Mouse (Mus musculus): ENCODE measurements at regions not wholly inside any gene's neighbourhood (a gene's known extent, or its start where the extent isn't known, plus 50 kb on each side); places are given as distances from the start of the nearest gene placed in this dataset.
A peak's percentile ranks its signal among the peaks of the same experiment; 100 is the strongest.

- no peak for DNase-seq (ENCODE audit: low read depth in 1 of 2, low spot score in 2 of 2)
Observed at GRCm38 (mm10) chr13:119347988-119348387, 80.4 kb upstream of the Paip1 start.

DNA sequence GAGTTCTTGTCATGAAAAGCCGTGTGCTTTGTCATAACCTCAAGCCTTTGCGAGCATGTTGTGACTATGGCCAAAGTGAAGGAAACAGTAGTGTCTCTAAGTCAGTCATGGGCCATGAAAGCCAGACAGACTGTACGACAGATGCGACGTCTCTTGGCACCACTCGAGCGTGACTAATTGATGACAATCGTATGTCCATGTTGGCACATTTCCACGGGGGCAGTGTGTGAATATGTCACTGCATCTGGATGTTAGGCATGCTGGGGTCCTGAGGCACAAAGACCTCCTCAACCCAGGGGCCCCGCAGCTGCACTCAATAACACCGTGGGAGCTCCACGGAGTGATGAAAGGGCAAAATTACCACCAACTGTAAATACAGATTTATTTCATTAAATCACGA is 77.1 kb upstream of the Paip1 start:
- no peak for DNase-seq (ENCODE audit: low read depth in 1 of 2, low spot score in 2 of 2)

DNA sequence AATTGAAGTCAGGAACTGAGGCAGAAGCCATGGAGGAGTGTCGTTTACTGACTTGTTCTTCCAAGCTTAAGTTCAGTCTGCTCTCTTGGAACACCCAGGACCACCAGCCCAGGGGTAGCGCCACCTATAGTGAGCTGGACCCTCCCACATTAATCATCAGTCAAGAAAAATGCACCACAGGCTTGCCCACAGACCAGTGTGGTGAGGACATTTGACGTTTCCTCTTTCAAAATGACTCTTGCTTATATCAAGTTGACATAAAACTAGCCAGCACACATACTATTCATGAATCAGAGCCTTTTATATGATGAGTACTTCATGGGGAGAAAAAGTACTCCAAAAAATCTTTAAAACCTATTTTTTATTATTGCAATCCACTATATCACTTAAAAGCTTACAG is 69.7 kb upstream of the Paip1 start:
- no peak for DNase-seq (ENCODE audit: low read depth in 1 of 2, low spot score in 2 of 2)

GRCm38 (mm10) chr13:119363379-119363778 is 65.0 kb upstream of the Paip1 start:
- peak in 1 of 2 experiments; percentile 4 for DNase-seq (ENCODE audit: low read depth in 1 of 2, low spot score in 2 of 2)

DNA sequence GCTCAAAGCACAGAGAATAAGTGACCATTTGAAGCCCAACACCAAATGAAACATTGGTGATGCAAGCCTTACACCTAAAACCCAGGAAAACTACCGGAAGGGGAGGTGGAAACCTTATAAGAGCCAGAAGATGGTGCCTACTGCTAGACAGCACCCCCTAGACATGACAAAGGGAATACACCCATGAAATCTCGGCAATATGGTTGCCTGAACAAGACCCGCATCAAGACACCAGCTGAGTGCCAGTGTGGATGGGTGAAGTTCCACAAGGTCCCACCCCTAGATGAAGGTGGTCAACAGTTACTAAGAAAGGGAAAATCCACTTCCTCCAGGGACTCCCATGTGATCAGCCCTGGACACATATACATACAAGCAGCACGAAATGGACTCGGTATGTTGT is 64.2 kb upstream of the Paip1 start:
- no peak for DNase-seq (ENCODE audit: low read depth in 1 of 2, low spot score in 2 of 2)

GRCm38 (mm10) chr13:119367544-119367943 is 60.9 kb upstream of the Paip1 start:
- no peak for DNase-seq (ENCODE audit: low read depth in 1 of 2, low spot score in 2 of 2)

- DNase-seq (ENCODE audit: low read depth in 1 of 2, low spot score in 2 of 2), result peak in 1 of 2 experiments; percentile 44
Observed at GRCm38 (mm10) chr13:119378404-119379037, 49.9 kb upstream of the Paip1 start.

Data from monocyte, adult 2 months (primary cell).